Comparison of ENCODE assay signal across 10 mouse cellular contexts in the genomic region with DNA sequence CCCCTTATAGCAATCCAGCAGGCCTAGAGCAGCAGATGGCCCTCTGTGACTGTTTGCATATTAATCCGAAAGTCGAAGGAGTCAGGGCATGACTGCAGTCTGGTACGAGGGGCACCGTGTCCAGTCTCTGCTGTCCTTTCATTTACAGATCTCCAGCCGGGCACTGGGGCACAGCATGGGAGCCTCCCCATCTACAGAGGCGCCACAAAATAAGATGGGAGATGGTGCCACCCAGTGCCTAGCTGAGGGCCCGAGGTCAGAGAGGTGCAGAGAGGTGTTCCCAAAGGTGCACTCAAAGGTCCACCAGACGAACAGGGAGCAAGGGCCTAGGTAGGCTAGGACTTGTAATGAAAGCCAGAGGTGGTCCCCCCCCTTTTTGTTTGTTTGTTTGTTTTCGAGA. TPM values are rescaled to one million over a fixed set of nuclear protein-coding genes. Genes with fewer than 3 reads are reported as not detected.
DNase-seq lines count a peak whose midpoint lies in the region; ATAC-seq and TF ChIP-seq lines count a peak whose summit lies in the region.
"Had no signal": no experiment of that assay in that cellular context is flagged by ENCODE, and none has a peak within 500 bp of the region (broad histone marks: within the 10 kb centered on the region; RNA-seq: fewer than 3 reads in every experiment).

No protein-coding gene starts in this region.

- no peak for TF ChIP-seq POLR2A in liver, adult 2 months (IDR thresholded peaks at IDR 0.05; ENCODE audit: extremely low read depth, insufficient read depth, low read length)

- peaks cover 59% of the 10 kb centered on the region for H3K4me1 ChIP-seq in forebrain, embryonic 10.5 days
- H3K4me1 ChIP-seq in forebrain, embryonic 13.5 days, result peaks cover 38% of the 10 kb centered on the region
- H3K4me1 ChIP-seq in liver, adult 2 months (ENCODE audit: control insufficient read depth, insufficient read depth, low read length), result peaks cover 62% of the 10 kb centered on the region
- H3K4me1 ChIP-seq in liver, embryonic 11.5 days (replicated peaks; ENCODE audit: control insufficient read depth, insufficient read depth, low read length), result peaks cover 86% of the 10 kb centered on the region

- 86% methylated on average over 9 of the region's 9 CpGs for WGBS in forebrain, embryonic 10.5 days
- 86% methylated on average over 9 of the region's 9 CpGs for WGBS in forebrain, embryonic 13.5 days
- 18% methylated on average over 9 of the region's 9 CpGs for WGBS in liver, adult 2 months
- 59% methylated on average over 9 of the region's 9 CpGs for WGBS in liver, embryonic 11.5 days

- no peaks in the 10 kb centered on the region; the same call in 1 of the 2 replicates for H3K36me3 ChIP-seq in forebrain, embryonic 10.5 days (replicated peaks)
- no peaks in the 10 kb centered on the region for H3K36me3 ChIP-seq in forebrain, embryonic 13.5 days (ENCODE audit: poor library complexity, severe bottlenecking)
- no peaks in the 10 kb centered on the region for H3K36me3 ChIP-seq in liver, adult 2 months (ENCODE audit: control insufficient read depth, insufficient read depth, low read length)
- H3K36me3 ChIP-seq in liver, embryonic 11.5 days (ENCODE audit: control insufficient read depth, insufficient read depth, low read length), result peaks cover under 1% of the 10 kb centered on the region; the same call in 1 of the 2 replicates

- peaks cover 6% of the 10 kb centered on the region; the same call in 1 of the 2 replicates for H3K27me3 ChIP-seq in forebrain, embryonic 10.5 days (ENCODE audit: poor library complexity, severe bottlenecking)
- H3K27me3 ChIP-seq in forebrain, embryonic 13.5 days, result peaks cover 8% of the 10 kb centered on the region; the same call in 1 of the 2 replicates
- H3K27me3 ChIP-seq in liver, adult 2 months (ENCODE audit: control insufficient read depth, insufficient read depth, low read length), result no peaks in the 10 kb centered on the region
- H3K27me3 ChIP-seq in liver, embryonic 11.5 days (replicated peaks; ENCODE audit: control insufficient read depth, insufficient read depth, low read length), result no peaks in the 10 kb centered on the region

- H3K9ac ChIP-seq in forebrain, embryonic 13.5 days, result no peak overlapping the region
- peak overlapping the region; percentile 82 for H3K9ac ChIP-seq in liver, adult 2 months (ENCODE audit: low read depth, low read length)
- peak overlapping the region; percentile 68 for H3K9ac ChIP-seq in liver, embryonic 11.5 days (ENCODE audit: low read depth, low read length)

- H3K9me3 ChIP-seq in forebrain, embryonic 10.5 days, result no peaks in the 10 kb centered on the region
- H3K9me3 ChIP-seq in forebrain, embryonic 13.5 days (replicated peaks), result no peaks in the 10 kb centered on the region
- no peaks in the 10 kb centered on the region for H3K9me3 ChIP-seq in liver, embryonic 11.5 days (ENCODE audit: control insufficient read depth, low read length)

- peaks cover 34% of the 10 kb centered on the region; the same call in 1 of the 2 replicates for H3K79me2 ChIP-seq in liver, adult 2 months (ENCODE audit: control insufficient read depth, insufficient read depth, low read length)

- no peak for DNase-seq in forebrain, embryonic 10.5 days (ENCODE audit: extremely low spot score, low spot score)
- DNase-seq in liver, adult 2 months (ENCODE audit: extremely low read depth, low read depth, low spot score), result no peak
- DNase-seq in liver (no peak), MN1 (ENCODE audit: low spot score) (peak; percentile 43)
- DNase-seq in liver, embryonic 11.5 days (ENCODE audit: low spot score), result no peak
- DNase-seq in spleen, postnatal 14 days (ENCODE audit: low spot score in 2 of 2), result no peak

- H3K4me3 ChIP-seq in forebrain, embryonic 10.5 days, result no peak overlapping the region
- no peak overlapping the region for H3K4me3 ChIP-seq in forebrain, embryonic 13.5 days
- H3K4me3 ChIP-seq in liver, adult 2 months (ENCODE audit: insufficient read depth, low read depth, low read length), result 0 out of 2 replicates have a peak overlapping the region, but pooled peaks have one; percentile 9
- H3K4me3 ChIP-seq in liver, embryonic 11.5 days (ENCODE audit: low read depth, low read length), result peak overlapping the region; percentile 75

- TF ChIP-seq CTCF in liver, adult 2 months (IDR thresholded peaks at IDR 0.05; ENCODE audit: low read depth, low read length), result no peak

- no peak overlapping the region for H3K4me2 ChIP-seq in forebrain, embryonic 13.5 days
- peak overlapping the region; percentile 76 for H3K4me2 ChIP-seq in liver, embryonic 11.5 days

- H3K27ac ChIP-seq in forebrain, embryonic 10.5 days, result peak overlapping the region; percentile 48
- H3K27ac ChIP-seq in forebrain, embryonic 13.5 days, result no peak overlapping the region
- H3K27ac ChIP-seq in liver, adult 2 months (replicated peaks; ENCODE audit: insufficient read depth, low read depth, low read length), result peak overlapping the region; percentile 97
- H3K27ac ChIP-seq in liver, embryonic 11.5 days (ENCODE audit: low read depth, low read length), result peak overlapping the region; percentile 99

- ATAC-seq in forebrain, embryonic 13.5 days, result no peak
- no peak for ATAC-seq in liver, embryonic 11.5 days (replicated peaks; ENCODE audit: low FRiP score)
- no peak for ATAC-seq in granulocyte monocyte progenitor cell, adult 5-6 weeks (replicated peaks; ENCODE audit: poor library complexity, severe bottlenecking)

RNA-seq across cellular contexts. Expression of a gene that starts 5.7 kb away (rescaled TPM):
- 1.6 and 1.8 TPM in 2 replicates for polyA plus RNA-seq in forebrain, embryonic 10.5 days (2016; fragmentation: Nextera tagmentation; extraction: Ambion mirVana)
- 0.93 and 0.97 TPM in 2 replicates for polyA plus RNA-seq in forebrain, embryonic 13.5 days (2015; fragmentation: Nextera tagmentation; extraction: Ambion mirVana)
- total RNA-seq in liver, adult 2 months (2014; rRNA removed), result 36.5 and 57.1 TPM in 2 replicates
- 43.5 and 70.7 TPM in 2 replicates for polyA plus RNA-seq in liver, adult 2 months (2012; rRNA removed)
- 13.4 and 15.1 TPM in 2 replicates for polyA plus RNA-seq in liver, embryonic 11.5 days (2014; fragmentation: Nextera tagmentation; extraction: Ambion mirVana)
- total RNA-seq in granulocyte monocyte progenitor cell, adult 5-6 weeks (2014; fragmentation: Nextera tagmentation), result 5.0 and 7.3 TPM in 2 replicates
- total RNA-seq in granulocyte monocyte progenitor cell, adult 5-6 weeks (2017), result 4.0 and 5.4 TPM in 2 replicates

RNA-seq across cellular contexts. Expression of a gene that starts 21.8 kb away (rescaled TPM):
- 0.15 and 0.34 TPM in 2 replicates for polyA plus RNA-seq in forebrain, embryonic 10.5 days (2016; fragmentation: Nextera tagmentation; extraction: Ambion mirVana)
- 0.11 and 0.18 TPM in 2 replicates for polyA plus RNA-seq in forebrain, embryonic 13.5 days (2015; fragmentation: Nextera tagmentation; extraction: Ambion mirVana)
- 0.18 and 0.54 TPM in 2 replicates for total RNA-seq in liver, adult 2 months (2014; rRNA removed)
- 0.56 and 1.6 TPM in 2 replicates for polyA plus RNA-seq in liver, adult 2 months (2012; rRNA removed)
- 1.5 and 1.6 TPM in 2 replicates for polyA plus RNA-seq in liver, embryonic 11.5 days (2014; fragmentation: Nextera tagmentation; extraction: Ambion mirVana)
- 0.53 and 5.8 TPM in 2 replicates for total RNA-seq in granulocyte monocyte progenitor cell, adult 5-6 weeks (2014; fragmentation: Nextera tagmentation)
- 1.4 and 3.6 TPM in 2 replicates for total RNA-seq in granulocyte monocyte progenitor cell, adult 5-6 weeks (2017)

RNA-seq across cellular contexts. Expression of a gene that starts 30.8 kb away (rescaled TPM):
- polyA plus RNA-seq in forebrain, embryonic 10.5 days (2016; fragmentation: Nextera tagmentation; extraction: Ambion mirVana), result not detected in 2 replicates
- not detected in 2 replicates for polyA plus RNA-seq in forebrain, embryonic 13.5 days (2015; fragmentation: Nextera tagmentation; extraction: Ambion mirVana)
- not detected in 2 replicates for total RNA-seq in liver, adult 2 months (2014; rRNA removed)
- not detected in 2 replicates for polyA plus RNA-seq in liver, adult 2 months (2012; rRNA removed)
- not detected in 2 replicates for polyA plus RNA-seq in liver, embryonic 11.5 days (2014; fragmentation: Nextera tagmentation; extraction: Ambion mirVana)
- total RNA-seq in granulocyte monocyte progenitor cell, adult 5-6 weeks (2014; fragmentation: Nextera tagmentation), result not detected in 2 replicates
- not detected in 2 replicates for total RNA-seq in granulocyte monocyte progenitor cell, adult 5-6 weeks (2017)
- total RNA-seq: megakaryocyte progenitor cell, adult 5-6 weeks had no signal
- polyA plus RNA-seq: forebrain, embryonic 11.5 days had no signal

RNA-seq across cellular contexts. Expression of a gene that starts 32.0 kb away (rescaled TPM):
- polyA plus RNA-seq in forebrain, embryonic 10.5 days (2016; fragmentation: Nextera tagmentation; extraction: Ambion mirVana), result 119 and 120 TPM in 2 replicates
- polyA plus RNA-seq in forebrain, embryonic 13.5 days (2015; fragmentation: Nextera tagmentation; extraction: Ambion mirVana), result 111 and 117 TPM in 2 replicates
- 23.6 and 25.2 TPM in 2 replicates for total RNA-seq in liver, adult 2 months (2014; rRNA removed)
- polyA plus RNA-seq in liver, adult 2 months (2012; rRNA removed), result 82.4 and 86.1 TPM in 2 replicates
- polyA plus RNA-seq in liver, embryonic 11.5 days (2014; fragmentation: Nextera tagmentation; extraction: Ambion mirVana), result 98.1 and 103 TPM in 2 replicates
- 29.2 and 60.1 TPM in 2 replicates for total RNA-seq in granulocyte monocyte progenitor cell, adult 5-6 weeks (2014; fragmentation: Nextera tagmentation)
- 31.4 and 35.9 TPM in 2 replicates for total RNA-seq in granulocyte monocyte progenitor cell, adult 5-6 weeks (2017)

RNA-seq across cellular contexts. Expression of a gene that starts 39.7 kb away (rescaled TPM):
- polyA plus RNA-seq in forebrain, embryonic 10.5 days (2016; fragmentation: Nextera tagmentation; extraction: Ambion mirVana), result 0.44 and 0.50 TPM in 2 replicates
- polyA plus RNA-seq in forebrain, embryonic 13.5 days (2015; fragmentation: Nextera tagmentation; extraction: Ambion mirVana), result 5.3 and 5.9 TPM in 2 replicates
- total RNA-seq in liver, adult 2 months (2014; rRNA removed), result 0.07 TPM in 1 of 2 replicates, not detected in the other
- polyA plus RNA-seq in liver, adult 2 months (2012; rRNA removed), result 0.02 and 0.05 TPM in 2 replicates
- polyA plus RNA-seq in liver, embryonic 11.5 days (2014; fragmentation: Nextera tagmentation; extraction: Ambion mirVana), result 0.38 and 0.58 TPM in 2 replicates
- total RNA-seq in granulocyte monocyte progenitor cell, adult 5-6 weeks (2014; fragmentation: Nextera tagmentation), result not detected in 2 replicates
- total RNA-seq in granulocyte monocyte progenitor cell, adult 5-6 weeks (2017), result not detected in 2 replicates
- total RNA-seq: megakaryocyte progenitor cell, adult 5-6 weeks had no signal

Comparison
In these comparisons a context has a peak if more than half of its experiments do, and no peak if none do; other contexts are left out.
1. H3K4me3 ChIP-seq: peak in liver, adult 2 months (single experiment) and liver, embryonic 11.5 days (single experiment); none in forebrain, embryonic 10.5 days (single experiment) and forebrain, embryonic 13.5 days (single experiment).